Mouse (Mus musculus) heart, adult 2 months (tissue): ENCODE data around the gene Chmp4b. TPM values are rescaled to one million over a fixed set of nuclear protein-coding genes. Genes with fewer than 3 reads are reported as not detected.

Source experiments
- DNase-seq, 2 experiments: peaks; one replicate each; pipeline ENCODE4 v3.0.0; 2021
- H3K27ac ChIP-seq: fragments of 200-600 bp; 2 replicates; pipeline ENCODE4 v1.8.1; 2022
- H3K27me3 ChIP-seq: fragments of 200-500 bp; 2 replicates; pipeline ENCODE4 v1.6.1; 2012; ENCODE audit warnings: mild to moderate bottlenecking, low read length, inconsistent platforms, mixed read lengths; ENCODE audit not compliant: control insufficient read depth, insufficient read depth
- H3K36me3 ChIP-seq: fragments of 200-500 bp; 2 replicates; pipeline ENCODE4 v1.6.1; 2012; ENCODE audit warnings: low read length, inconsistent platforms; ENCODE audit not compliant: control insufficient read depth, insufficient read depth
- H3K4me1 ChIP-seq: fragments of 200-500 bp; 2 replicates; pipeline ENCODE4 v1.6.1; 2011; ENCODE audit warnings: low read length; ENCODE audit not compliant: control insufficient read depth, insufficient read depth
- H3K4me3 ChIP-seq: fragments of 200-600 bp; 2 replicates; pipeline ENCODE4 v1.8.1; 2022
- H3K79me2 ChIP-seq: fragments of 200-500 bp; replicated peaks from 2 replicates; pipeline ENCODE4 v1.6.1; 2012; ENCODE audit warnings: mild to moderate bottlenecking, inconsistent platforms, low read length, moderate library complexity, mixed read lengths; ENCODE audit not compliant: control insufficient read depth, insufficient read depth
- H3K9ac ChIP-seq: fragments of 200-500 bp; 2 replicates; pipeline ENCODE4 v1.6.1; 2012; ENCODE audit warnings: low read depth, mild to moderate bottlenecking, control low read depth, inconsistent platforms, low read length, mixed read lengths
- CTCF ChIP-seq: fragments of 200-600 bp; IDR thresholded peaks from 2 replicates; pipeline ENCODE4 v1.8.1; 2022; ENCODE audit warnings: antibody characterized with exemption, mild to moderate bottlenecking, moderate library complexity
- EP300 ChIP-seq: fragments of 200-500 bp; IDR thresholded peaks from 2 replicates; pipeline ENCODE4 v1.6.1; 2011; ENCODE audit warnings: low read depth, low read length, control low read depth; ENCODE audit not compliant: insufficient read depth
- POLR2A ChIP-seq: fragments of 200-500 bp; IDR thresholded peaks from 2 replicates; pipeline ENCODE4 v1.6.1; 2011; ENCODE audit warnings: mild to moderate bottlenecking, low read depth, low read length, control low read depth; ENCODE audit not compliant: insufficient read depth
- WGBS: fragments of 180-500 bp; shearing (Covaris S2); methylation state at CpG from one replicate; pipeline ENCODE4 v1.1.7; 2018; 5-methylcytosine and 5-hydroxymethylcytosine counted together
- intact Hi-C: fragments of 180-260 bp; cut with DNase I; formaldehyde crosslinking; loops from one replicate; pipeline ENCODE4 v1.15.1; 2025
- polyA plus RNA-seq: library from polyadenylated mRNA; depleted of rRNA; stranded (reverse); fragments of >200 nt; gene quantifications from 2 replicates; pipeline ENCODE4 v1.2.3, GENCODE M21; 2012
- total RNA-seq, 2 experiments: library from RNA; stranded (reverse); gene quantifications; 2 replicates each; pipeline ENCODE4 v1.2.3; 2021

Chmp4b gene
- total and polyA plus RNA-seq, 3 experiments = 64.4 to 124 (median 106) TPM

DNA sequence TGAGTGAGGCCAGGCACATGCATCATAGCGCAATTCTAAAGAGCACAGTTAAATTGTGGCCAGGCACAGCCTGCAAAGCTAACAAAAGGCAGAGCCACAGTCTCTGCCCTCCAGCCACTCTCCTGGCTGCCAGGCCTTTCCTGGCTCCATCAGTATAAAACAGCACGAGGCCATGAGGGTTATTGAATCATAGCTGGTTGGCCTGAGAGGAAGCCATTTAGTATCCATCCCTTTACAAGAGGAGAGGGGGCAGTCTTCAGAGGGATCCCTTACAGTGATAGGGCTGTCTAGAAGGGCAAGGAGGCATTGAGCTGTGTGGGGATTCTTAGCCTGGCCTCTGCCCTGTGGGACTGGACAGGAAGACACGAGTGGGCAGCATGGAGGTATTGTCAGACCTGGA, 60.2 kb downstream of the Chmp4b start:
- TF ChIP-seq EP300 = no peak
- no peak for TF ChIP-seq CTCF
- no peak for TF ChIP-seq POLR2A
- Histone ChIP-seq H3K36me3 (no peaks in the 10 kb centered on the region), H3K27me3 (no peaks in the 10 kb centered on the region), H3K4me1 (no peaks in the 10 kb centered on the region), H3K9ac (no peak overlapping the region), H3K79me2 (no peaks in the 10 kb centered on the region), H3K27ac (no peak overlapping the region), H3K4me3 (no peak overlapping the region)
- no peak for DNase-seq
- intact Hi-C loops = loop anchor here (2.0 to 5.0 kb wide), 2 partner anchors 81 to 143 kb away; partner anchors contain the start of genes Raly and a
- 64% methylated on average over 3 of the region's 3 CpGs for WGBS

DNA sequence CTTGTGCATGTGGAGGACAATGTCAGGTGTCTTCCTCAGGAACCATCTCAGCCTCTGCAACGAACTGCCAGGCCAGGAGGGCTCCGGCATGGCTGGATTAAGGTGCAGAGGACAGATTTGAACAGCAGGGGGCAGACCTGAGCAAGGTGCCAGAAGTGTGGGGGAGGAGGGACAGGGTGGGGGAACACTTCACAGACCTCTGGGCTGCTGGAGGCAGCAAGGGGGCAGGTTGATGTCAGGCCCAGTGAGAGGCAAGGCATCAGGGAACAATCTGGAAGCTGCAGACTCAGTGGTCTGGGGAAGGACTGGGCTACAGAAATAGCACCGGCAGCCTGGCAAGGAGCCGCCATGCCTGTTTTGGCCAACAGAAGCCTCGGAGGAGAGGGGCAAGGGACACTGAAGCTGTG, 60.8 kb downstream of the Chmp4b start:
- H3K27ac ChIP-seq = no peak overlapping the region
- peak; percentile 34 to 71 for DNase-seq
- no peaks in the 10 kb centered on the region for H3K36me3 ChIP-seq
- H3K9ac ChIP-seq = no peak overlapping the region
- H3K4me1 ChIP-seq = no peaks in the 10 kb centered on the region
- TF ChIP-seq CTCF (peak; percentile 72), POLR2A (no peak), EP300 (no peak)
- H3K27me3 ChIP-seq = no peaks in the 10 kb centered on the region
- H3K4me3 ChIP-seq = peak overlapping the region; percentile 27; the same call in 1 of the 2 replicates
- intact Hi-C loops = loop anchor here (2.0 to 5.0 kb wide), 2 partner anchors 80 to 143 kb away; partner anchors contain the start of genes Raly and a
- H3K79me2 ChIP-seq = no peaks in the 10 kb centered on the region
- WGBS = 35% methylated on average over 5 of the region's 5 CpGs

DNA sequence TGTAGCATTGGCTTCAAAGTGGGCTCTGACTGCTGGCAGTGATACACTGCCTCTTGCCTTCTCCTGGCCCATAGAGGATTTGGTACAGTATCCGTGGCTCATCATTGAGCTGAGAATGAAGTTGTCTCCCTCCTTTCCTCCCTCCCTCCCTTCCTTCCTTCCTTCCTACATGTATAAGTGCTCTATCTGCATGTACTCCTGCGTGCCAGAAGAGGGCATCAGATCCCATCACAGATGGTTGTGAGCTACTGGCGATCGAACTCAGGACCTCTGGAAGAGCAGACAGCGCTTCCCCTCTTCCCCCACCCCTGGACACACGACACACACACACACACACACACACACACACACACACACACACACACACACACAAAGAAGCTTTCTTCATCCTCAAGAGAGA, 61.6 kb downstream of the Chmp4b start:
- intact Hi-C loops = loop anchor here (2.0 to 5.0 kb wide), 2 partner anchors 79 to 142 kb away; partner anchors contain the start of genes Raly and a
- 51% methylated on average over 6 of the region's 6 CpGs for WGBS
- Histone ChIP-seq H3K27me3 (no peaks in the 10 kb centered on the region), H3K79me2 (no peaks in the 10 kb centered on the region), H3K27ac (no peak overlapping the region), H3K4me1 (no peaks in the 10 kb centered on the region), H3K36me3 (no peaks in the 10 kb centered on the region), H3K4me3 (no peak overlapping the region), H3K9ac (no peak overlapping the region)
- no peak for DNase-seq
- TF ChIP-seq POLR2A (no peak), CTCF (peak; percentile 52), EP300 (no peak)

DNA sequence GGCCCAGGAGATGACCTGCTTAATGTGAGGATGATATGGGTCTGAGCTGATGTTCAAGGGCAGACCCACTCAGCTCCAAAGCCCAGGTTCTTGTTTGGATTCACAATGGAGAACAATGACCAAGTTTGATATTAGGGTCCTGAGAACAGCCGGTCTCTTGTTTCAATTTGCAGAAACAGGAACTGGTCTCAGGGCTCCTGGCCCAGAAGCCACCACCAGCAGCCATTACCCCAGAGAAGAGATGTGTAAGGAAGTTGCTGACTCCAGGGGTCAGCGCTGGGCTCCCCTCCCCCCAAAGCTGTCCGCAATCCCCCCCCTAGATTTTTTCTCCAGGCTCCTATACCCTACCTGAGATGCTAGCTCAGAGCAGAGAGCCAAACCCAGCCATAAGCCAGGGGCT, 62.5 kb downstream of the Chmp4b start:
- Histone ChIP-seq H3K4me1 (no peaks in the 10 kb centered on the region), H3K27me3 (no peaks in the 10 kb centered on the region), H3K9ac (no peak overlapping the region), H3K36me3 (no peaks in the 10 kb centered on the region), H3K4me3 (no peak overlapping the region), H3K79me2 (no peaks in the 10 kb centered on the region), H3K27ac (no peak overlapping the region)
- TF ChIP-seq CTCF (no peak), EP300 (no peak), POLR2A (no peak)
- no peak for DNase-seq
- 63% methylated on average over 3 of the region's 3 CpGs for WGBS
- intact Hi-C loops = loop anchor here (2.0 to 5.0 kb wide), 2 partner anchors 78 to 141 kb away; partner anchors contain the start of genes Raly and a

DNA sequence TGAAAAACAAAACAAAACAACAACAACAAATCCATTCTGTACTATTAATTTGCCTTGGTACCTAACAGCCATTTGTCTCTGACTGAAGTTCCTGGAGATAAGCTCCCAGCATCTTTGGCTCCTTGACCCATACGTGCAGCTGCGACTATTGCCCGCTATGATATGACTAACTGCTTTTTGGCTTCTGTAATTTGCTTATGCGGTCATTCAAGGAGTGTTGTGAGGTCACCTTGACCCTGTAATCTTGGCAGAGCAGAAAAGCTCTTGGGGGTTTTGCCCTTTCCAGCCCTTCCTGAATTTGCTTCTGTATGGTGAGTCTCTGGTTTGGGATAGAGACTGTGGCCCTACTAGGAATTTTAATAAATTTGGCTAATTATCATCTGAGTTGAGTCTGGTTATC, 65.1 kb downstream of the Chmp4b start:
- 65% methylated on average over 4 of the region's 4 CpGs for WGBS
- no peak for DNase-seq

DNA sequence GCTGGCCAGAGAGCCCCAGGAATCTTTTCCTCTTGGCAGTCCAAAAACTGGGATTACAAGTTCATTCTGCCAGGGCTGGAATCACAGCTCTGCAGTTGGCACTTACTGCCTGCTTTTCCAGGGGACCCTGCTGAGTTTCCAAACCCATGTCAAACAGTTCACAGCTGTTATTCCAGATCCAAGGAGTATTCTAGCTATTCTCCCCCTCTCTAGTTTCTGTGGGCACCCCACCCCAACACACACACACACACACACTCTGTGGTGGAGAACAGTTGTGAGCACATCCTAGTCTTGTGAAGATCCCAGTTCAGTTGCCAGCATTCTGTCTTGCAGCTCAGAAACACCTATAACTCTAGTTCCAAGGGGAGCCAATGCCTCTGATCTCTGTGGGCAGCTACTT, 65.6 kb downstream of the Chmp4b start:
- Histone ChIP-seq H3K9ac (no peak overlapping the region), H3K36me3 (no peaks in the 10 kb centered on the region), H3K79me2 (no peaks in the 10 kb centered on the region), H3K27me3 (no peaks in the 10 kb centered on the region), H3K4me3 (no peak overlapping the region), H3K27ac (no peak overlapping the region), H3K4me1 (no peaks in the 10 kb centered on the region)
- TF ChIP-seq EP300 (no peak), CTCF (no peak), POLR2A (no peak)
- intact Hi-C loops = no loop called here
- no peak for DNase-seq

More for the DNA sequence above, 65.1 kb downstream of the Chmp4b start:
- H3K27me3 ChIP-seq = no peaks in the 10 kb centered on the region
- no peak overlapping the region for H3K9ac ChIP-seq
- H3K4me3 ChIP-seq = no peak overlapping the region
- intact Hi-C loops = no loop called here
- H3K79me2 ChIP-seq = no peaks in the 10 kb centered on the region
- TF ChIP-seq EP300 = no peak
- no peak for TF ChIP-seq POLR2A
- no peak for TF ChIP-seq CTCF
- no peaks in the 10 kb centered on the region for H3K4me1 ChIP-seq
- H3K36me3 ChIP-seq = no peaks in the 10 kb centered on the region
- no peak overlapping the region for H3K27ac ChIP-seq
